Mouse (Mus musculus): ENCODE data around the gene Tulp1. TPM values are rescaled to one million over a fixed set of nuclear protein-coding genes. Genes with fewer than 3 reads are reported as not detected.

Gene Tulp1
- total and polyA plus RNA-seq, 2 experiments, result not detected

DNA sequence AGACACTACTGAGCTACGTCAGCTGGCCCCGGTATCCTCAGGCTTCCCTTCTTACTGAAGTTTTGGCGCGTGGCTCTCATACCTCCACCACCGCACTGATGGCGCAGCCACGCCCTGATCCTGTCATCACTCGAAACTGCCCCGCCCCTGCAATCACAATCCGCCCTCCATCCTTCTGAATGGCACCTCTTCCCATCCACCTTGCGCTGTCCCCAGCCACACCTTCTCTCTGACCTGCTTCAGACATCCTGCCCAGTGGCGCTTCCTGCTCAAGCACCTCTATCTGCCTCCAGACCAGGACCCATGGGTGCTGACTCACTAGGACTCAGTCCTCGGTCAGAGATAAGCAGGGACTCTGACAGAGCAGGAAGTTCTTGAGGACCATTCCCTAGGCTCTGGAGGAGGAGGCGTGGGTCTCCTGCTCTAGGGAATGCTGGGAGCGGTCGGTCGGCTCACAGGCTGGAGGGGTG lies 10.6 kb upstream of the Tulp1 start:
- H3K4me3 ChIP-seq (ENCODE audit: insufficient read depth, low read depth, low read length), result no peak overlapping the region
- no peaks in the 10 kb centered on the region for H3K79me2 ChIP-seq (ENCODE audit: control insufficient read depth, insufficient read depth, low read length)
- H3K27ac ChIP-seq (replicated peaks; ENCODE audit: insufficient read depth, low read depth, low read length), result no peak overlapping the region
- no peaks in the 10 kb centered on the region for H3K4me1 ChIP-seq (ENCODE audit: control insufficient read depth, insufficient read depth, low read length)
- no peaks in the 10 kb centered on the region for H3K36me3 ChIP-seq (ENCODE audit: control insufficient read depth, insufficient read depth, low read length)
- 20% methylated on average over 17 of the region's 17 CpGs for WGBS
- TF ChIP-seq CTCF (IDR thresholded peaks at IDR 0.05; ENCODE audit: low read depth, low read length), result no peak
- TF ChIP-seq POLR2A (IDR thresholded peaks at IDR 0.05; ENCODE audit: extremely low read depth, insufficient read depth, low read length), result no peak
- peaks cover 8% of the 10 kb centered on the region for H3K27me3 ChIP-seq (ENCODE audit: control insufficient read depth, insufficient read depth, low read length)
- H3K9ac ChIP-seq (ENCODE audit: low read depth, low read length), result no peak overlapping the region
- DNase-seq (ENCODE audit: extremely low read depth, low read depth, low spot score), result no peak

DNA sequence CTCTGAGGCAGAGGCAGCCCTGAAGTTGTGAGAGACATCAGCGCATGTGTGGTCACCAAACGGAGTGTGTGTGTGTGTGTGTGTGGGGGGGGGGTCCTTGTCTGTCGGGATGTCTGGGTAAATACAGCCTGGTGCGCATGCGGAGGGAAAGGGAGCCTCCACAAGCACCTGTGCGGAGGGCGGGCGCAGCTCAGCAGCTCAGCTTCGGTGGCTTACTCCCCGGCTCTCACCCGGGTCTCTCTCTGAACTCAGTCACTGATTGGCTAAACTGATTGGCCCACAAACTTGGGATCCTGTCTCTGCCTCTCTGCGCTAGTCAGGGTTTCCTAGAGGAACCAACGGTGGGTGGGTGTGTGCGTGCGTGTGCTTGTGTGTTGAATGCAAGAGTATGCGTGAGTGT lies 9.5 kb upstream of the Tulp1 start:
- no peak overlapping the region for H3K4me3 ChIP-seq (ENCODE audit: insufficient read depth, low read depth, low read length)
- no peak overlapping the region for H3K27ac ChIP-seq (replicated peaks; ENCODE audit: insufficient read depth, low read depth, low read length)
- TF ChIP-seq POLR2A (IDR thresholded peaks at IDR 0.05; ENCODE audit: extremely low read depth, insufficient read depth, low read length) (no peak), CTCF (IDR thresholded peaks at IDR 0.05; ENCODE audit: low read depth, low read length) (no peak)
- peaks cover 8% of the 10 kb centered on the region for H3K27me3 ChIP-seq (ENCODE audit: control insufficient read depth, insufficient read depth, low read length)
- no peak for DNase-seq (ENCODE audit: extremely low read depth, low read depth, low spot score)
- no peaks in the 10 kb centered on the region for H3K79me2 ChIP-seq (ENCODE audit: control insufficient read depth, insufficient read depth, low read length)
- H3K9ac ChIP-seq (ENCODE audit: low read depth, low read length), result no peak overlapping the region
- H3K4me1 ChIP-seq (ENCODE audit: control insufficient read depth, insufficient read depth, low read length), result no peaks in the 10 kb centered on the region
- WGBS, result 23% methylated on average over 16 of the region's 16 CpGs
- H3K36me3 ChIP-seq (ENCODE audit: control insufficient read depth, insufficient read depth, low read length), result no peaks in the 10 kb centered on the region

- DNase-seq (ENCODE audit: extremely low read depth, low read depth, low spot score), result no peak
- 24% methylated on average over 10 of the region's 10 CpGs for WGBS
These were observed 8.8 kb upstream of the Tulp1 start for GRCm38 (mm10) chr17:28373821-28374220.

DNA sequence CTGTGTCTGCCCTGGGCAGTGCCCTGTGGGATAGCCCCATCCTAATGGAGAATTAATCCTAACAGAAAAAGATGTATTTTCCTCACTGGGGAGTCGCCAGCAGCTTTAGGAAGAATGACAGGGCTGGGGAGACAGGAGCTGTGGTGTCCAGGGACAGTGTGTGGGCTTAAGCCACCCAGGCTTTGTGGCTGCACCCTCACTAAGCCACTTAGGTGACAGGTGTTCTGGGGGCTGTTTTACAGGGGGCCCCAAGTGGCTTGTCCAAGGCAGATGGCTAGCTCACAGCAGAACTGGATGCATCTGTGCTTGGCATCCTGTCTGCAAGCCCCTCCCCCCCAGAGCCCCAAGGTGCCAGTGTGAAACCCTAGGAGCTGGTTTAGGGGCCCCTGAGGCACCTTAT lies 6.9 kb upstream of the Tulp1 start:
- Histone ChIP-seq H3K4me1 (ENCODE audit: control insufficient read depth, insufficient read depth, low read length) (no peaks in the 10 kb centered on the region), H3K27ac (replicated peaks; ENCODE audit: insufficient read depth, low read depth, low read length) (no peak overlapping the region), H3K27me3 (ENCODE audit: control insufficient read depth, insufficient read depth, low read length) (peaks cover 8% of the 10 kb centered on the region), H3K36me3 (ENCODE audit: control insufficient read depth, insufficient read depth, low read length) (no peaks in the 10 kb centered on the region), H3K9ac (ENCODE audit: low read depth, low read length) (no peak overlapping the region), H3K4me3 (ENCODE audit: insufficient read depth, low read depth, low read length) (no peak overlapping the region), H3K79me2 (ENCODE audit: control insufficient read depth, insufficient read depth, low read length) (no peaks in the 10 kb centered on the region)
- no peak for TF ChIP-seq CTCF (IDR thresholded peaks at IDR 0.05; ENCODE audit: low read depth, low read length)
- TF ChIP-seq POLR2A (IDR thresholded peaks at IDR 0.05; ENCODE audit: extremely low read depth, insufficient read depth, low read length), result no peak
- 91% methylated on average over 1 of the region's 1 CpGs for WGBS
- no peak for DNase-seq (ENCODE audit: extremely low read depth, low read depth, low spot score)

More at GRCm38 (mm10) chr17:28373821-28374220, 8.8 kb upstream of the Tulp1 start:
- H3K4me3 ChIP-seq (ENCODE audit: insufficient read depth, low read depth, low read length), result no peak overlapping the region
- H3K4me1 ChIP-seq (ENCODE audit: control insufficient read depth, insufficient read depth, low read length), result no peaks in the 10 kb centered on the region
- no peak overlapping the region for H3K27ac ChIP-seq (replicated peaks; ENCODE audit: insufficient read depth, low read depth, low read length)
- no peak overlapping the region for H3K9ac ChIP-seq (ENCODE audit: low read depth, low read length)
- H3K36me3 ChIP-seq (ENCODE audit: control insufficient read depth, insufficient read depth, low read length), result no peaks in the 10 kb centered on the region
- no peaks in the 10 kb centered on the region for H3K79me2 ChIP-seq (ENCODE audit: control insufficient read depth, insufficient read depth, low read length)
- peaks cover 8% of the 10 kb centered on the region for H3K27me3 ChIP-seq (ENCODE audit: control insufficient read depth, insufficient read depth, low read length)
- TF ChIP-seq CTCF (IDR thresholded peaks at IDR 0.05; ENCODE audit: low read depth, low read length) (peak; percentile 94), POLR2A (IDR thresholded peaks at IDR 0.05; ENCODE audit: extremely low read depth, insufficient read depth, low read length) (no peak)

DNA sequence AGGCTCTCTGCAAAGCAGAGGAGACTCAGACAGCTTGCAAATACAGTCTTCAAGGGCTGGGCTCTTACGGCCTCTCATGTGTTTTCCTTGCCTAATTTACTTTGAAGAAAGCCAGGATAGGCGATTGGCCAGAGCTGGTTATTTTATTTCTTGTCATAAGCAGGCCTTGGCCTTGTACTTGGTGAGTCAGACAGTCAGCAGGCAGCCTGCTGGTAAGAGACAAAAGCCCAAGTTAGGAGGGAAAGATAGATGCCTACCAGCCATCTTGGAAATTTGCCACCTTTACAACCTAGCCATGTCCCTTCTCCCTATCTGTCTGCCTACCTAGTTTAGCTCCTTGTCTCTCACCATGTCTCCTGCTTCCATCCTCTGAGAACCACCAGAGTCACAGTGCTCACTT lies 6.3 kb upstream of the Tulp1 start:
- Histone ChIP-seq H3K36me3 (ENCODE audit: control insufficient read depth, insufficient read depth, low read length) (no peaks in the 10 kb centered on the region), H3K27me3 (ENCODE audit: control insufficient read depth, insufficient read depth, low read length) (peaks cover 8% of the 10 kb centered on the region), H3K4me3 (ENCODE audit: insufficient read depth, low read depth, low read length) (no peak overlapping the region), H3K27ac (replicated peaks; ENCODE audit: insufficient read depth, low read depth, low read length) (no peak overlapping the region), H3K9ac (ENCODE audit: low read depth, low read length) (no peak overlapping the region), H3K4me1 (ENCODE audit: control insufficient read depth, insufficient read depth, low read length) (no peaks in the 10 kb centered on the region), H3K79me2 (ENCODE audit: control insufficient read depth, insufficient read depth, low read length) (no peaks in the 10 kb centered on the region)
- WGBS, result 86% methylated on average over 2 of the region's 2 CpGs
- no peak for TF ChIP-seq POLR2A (IDR thresholded peaks at IDR 0.05; ENCODE audit: extremely low read depth, insufficient read depth, low read length)
- TF ChIP-seq CTCF (IDR thresholded peaks at IDR 0.05; ENCODE audit: low read depth, low read length), result no peak
- DNase-seq (ENCODE audit: extremely low read depth, low read depth, low spot score), result no peak

DNA sequence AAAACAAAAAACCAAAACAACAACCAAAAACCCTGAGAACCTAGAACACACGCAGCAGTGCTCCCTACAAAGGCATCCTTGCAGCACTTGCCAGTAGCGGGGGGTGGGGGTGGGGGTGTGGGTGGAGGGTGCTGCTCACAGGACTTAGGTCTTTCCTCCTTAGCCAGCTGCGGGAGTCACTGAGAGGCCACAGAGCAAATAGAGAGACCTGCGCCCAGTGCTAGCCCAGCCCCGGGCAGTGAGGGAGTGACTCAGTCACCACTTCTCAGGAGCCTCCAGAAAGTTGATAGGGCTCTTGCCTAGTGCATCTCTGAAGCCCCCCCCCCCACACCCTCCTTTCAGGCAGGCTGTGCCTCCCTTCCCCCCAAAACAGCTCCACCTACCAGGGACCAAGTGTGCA lies 4.0 kb upstream of the Tulp1 start:
- H3K4me1 ChIP-seq (ENCODE audit: control insufficient read depth, insufficient read depth, low read length), result no peaks in the 10 kb centered on the region
- H3K4me3 ChIP-seq (ENCODE audit: insufficient read depth, low read depth, low read length), result no peak overlapping the region
- H3K27me3 ChIP-seq (ENCODE audit: control insufficient read depth, insufficient read depth, low read length), result peaks cover 7% of the 10 kb centered on the region; the same call in 1 of the 2 replicates
- no peak for DNase-seq (ENCODE audit: extremely low read depth, low read depth, low spot score)
- no peak overlapping the region for H3K9ac ChIP-seq (ENCODE audit: low read depth, low read length)
- no peaks in the 10 kb centered on the region for H3K79me2 ChIP-seq (ENCODE audit: control insufficient read depth, insufficient read depth, low read length)
- H3K27ac ChIP-seq (replicated peaks; ENCODE audit: insufficient read depth, low read depth, low read length), result no peak overlapping the region
- TF ChIP-seq POLR2A (IDR thresholded peaks at IDR 0.05; ENCODE audit: extremely low read depth, insufficient read depth, low read length) (no peak), CTCF (IDR thresholded peaks at IDR 0.05; ENCODE audit: low read depth, low read length) (no peak)
- WGBS, result 62% methylated on average over 5 of the region's 5 CpGs
- no peaks in the 10 kb centered on the region for H3K36me3 ChIP-seq (ENCODE audit: control insufficient read depth, insufficient read depth, low read length)

Measured in liver, adult 2 months (tissue).